Mouse (Mus musculus): ENCODE results near the gene Rsad2.

The Rsad2 gene

GRCm38 (mm10) chr12:26401696-26402470 is 54.4 kb downstream of the Rsad2 start:
- no peak for DNase-seq (ENCODE audit: low read depth, low spot score)

GRCm38 (mm10) chr12:26401254-26401653 is 55.0 kb downstream of the Rsad2 start:
- no peak for DNase-seq (ENCODE audit: low read depth, low spot score)

GRCm38 (mm10) chr12:26400762-26401161 is 55.5 kb downstream of the Rsad2 start:
- DNase-seq (ENCODE audit: low read depth, low spot score) = no peak

GRCm38 (mm10) chr12:26399391-26399790 is 56.9 kb downstream of the Rsad2 start:
- no peak for DNase-seq (ENCODE audit: low read depth, low spot score)

- DNase-seq (ENCODE audit: low read depth, low spot score) = no peak
Observed at GRCm38 (mm10) chr12:26398597-26398996, 57.7 kb downstream of the Rsad2 start.

- DNase-seq (ENCODE audit: low read depth, low spot score) = no peak
Observed at GRCm38 (mm10) chr12:26394485-26395470, 61.5 kb downstream of the Rsad2 start.

GRCm38 (mm10) chr12:26393291-26393690 is 63.0 kb downstream of the Rsad2 start:
- no peak for DNase-seq (ENCODE audit: low read depth, low spot score)
